Mouse (Mus musculus) intestine, postnatal 0 days (tissue): ENCODE results near the gene 3110082I17Rik. TPM values are rescaled to one million over a fixed set of nuclear protein-coding genes. Genes with fewer than 3 reads are reported as not detected.

Source experiments
- ATAC-seq: fragments of 200-750 bp; cut with Nextera tagmentation; 2 replicates; pipeline ENCODE4 v1.8.0; 2017; ENCODE audit warnings: mild to moderate bottlenecking, moderate TSS enrichment, moderate library complexity
- H3K27ac ChIP-seq: fragments of 300-500 bp; sonication (generic); 2 replicates; pipeline ENCODE4 v1.5.1; 2014; ENCODE audit warnings: mild to moderate bottlenecking, low read depth, low read length, moderate library complexity
- H3K27me3 ChIP-seq: fragments of 300-500 bp; sonication (generic); replicated peaks from 2 replicates; pipeline ENCODE4 v1.6.1; 2014; ENCODE audit warnings: low read length, mixed read lengths; ENCODE audit not compliant: control insufficient read depth, insufficient read depth
- H3K36me3 ChIP-seq: fragments of 300-500 bp; sonication (generic); 2 replicates; pipeline ENCODE4 v1.6.1; 2014; ENCODE audit warnings: mild to moderate bottlenecking, moderate library complexity; ENCODE audit not compliant: control insufficient read depth, insufficient read depth
- H3K4me1 ChIP-seq: fragments of 300-500 bp; sonication (generic); replicated peaks from 2 replicates; pipeline ENCODE4 v1.6.1; 2014; ENCODE audit warnings: antibody characterized with exemption, low read length, mixed read lengths; ENCODE audit not compliant: control insufficient read depth, insufficient read depth
- H3K4me2 ChIP-seq: fragments of 300-500 bp; sonication (generic); replicated peaks from 2 replicates; pipeline ENCODE4 v1.6.1; 2014; ENCODE audit warnings: low read depth, mild to moderate bottlenecking, moderate library complexity
- H3K4me3 ChIP-seq: fragments of 300-500 bp; sonication (generic); 2 replicates; pipeline ENCODE4 v1.5.1; 2014; ENCODE audit warnings: low read depth, low read length
- H3K9ac ChIP-seq: fragments of 300-500 bp; sonication (generic); 2 replicates; pipeline ENCODE4 v1.6.1; 2014; ENCODE audit warnings: mild to moderate bottlenecking, low read depth, low read length
- H3K9me3 ChIP-seq: fragments of 300-500 bp; sonication (generic); 2 replicates; pipeline ENCODE4 v1.6.1; 2016; ENCODE audit warnings: mixed run types; ENCODE audit not compliant: control insufficient read depth
- CTCF ChIP-seq: sonication (generic); IDR thresholded peaks from 2 replicates; pipeline ENCODE4 v1.5.1; 2016; ENCODE audit warnings: low read depth, mild to moderate bottlenecking, control low read depth, antibody characterized with exemption, moderate library complexity
- WGBS: fragments of 180-500 bp; shearing (Covaris S2); extraction: QIAGEN DNeasy Blood & Tissue Kit; methylation state at CpG from one replicate; pipeline ENCODE4 v1.1.7; 2014; 5-methylcytosine and 5-hydroxymethylcytosine counted together
- polyA plus RNA-seq: library from polyadenylated mRNA; unstranded; fragments of >200 nt; fragmentation: Nextera tagmentation; extraction: Ambion mirVana; gene quantifications from 2 replicates; pipeline ENCODE4 v1.2.1, GENCODE M21; 2015

Gene 3110082I17Rik
- polyA plus RNA-seq, 1 experiment from 2014 or later: 8.3 TPM

GRCm38 (mm10) chr5:139495019-139495669 is 34.8 kb upstream of the 3110082I17Rik start:
- H3K36me3 ChIP-seq: no peaks in the 10 kb centered on the region
- 26% methylated on average over 21 of the region's 22 CpGs for WGBS
- no peak overlapping the region for H3K27ac ChIP-seq
- H3K9ac ChIP-seq: no peak overlapping the region
- H3K27me3 ChIP-seq: peaks cover 6% of the 10 kb centered on the region; the same call in 1 of the 2 replicates
- peak overlapping the region; percentile 45 for H3K4me2 ChIP-seq
- no peak overlapping the region for H3K4me3 ChIP-seq
- H3K9me3 ChIP-seq: no peaks in the 10 kb centered on the region
- TF ChIP-seq CTCF: no peak
- ATAC-seq: peak; percentile 37; the same call in 1 of the 2 replicates
- H3K4me1 ChIP-seq: no peaks in the 10 kb centered on the region

GRCm38 (mm10) chr5:139493690-139494089 is 33.4 kb upstream of the 3110082I17Rik start:
- no peaks in the 10 kb centered on the region for H3K4me1 ChIP-seq
- no peak overlapping the region for H3K4me2 ChIP-seq
- no peak overlapping the region for H3K4me3 ChIP-seq
- no peaks in the 10 kb centered on the region for H3K36me3 ChIP-seq
- H3K9ac ChIP-seq: no peak overlapping the region
- H3K27me3 ChIP-seq: peaks cover 6% of the 10 kb centered on the region; the same call in 1 of the 2 replicates
- H3K27ac ChIP-seq: no peak overlapping the region
- ATAC-seq: peak; percentile 49
- no peaks in the 10 kb centered on the region for H3K9me3 ChIP-seq
- no peak for TF ChIP-seq CTCF
- 27% methylated on average over 5 of the region's 5 CpGs for WGBS

- Histone ChIP-seq H3K9ac (no peak overlapping the region), H3K4me3 (no peak overlapping the region), H3K27me3 (peaks cover 6% of the 10 kb centered on the region; the same call in 1 of the 2 replicates), H3K36me3 (no peaks in the 10 kb centered on the region), H3K9me3 (no peaks in the 10 kb centered on the region), H3K27ac (no peak overlapping the region), H3K4me2 (no peak overlapping the region), H3K4me1 (no peaks in the 10 kb centered on the region)
- ATAC-seq: no peak
- TF ChIP-seq CTCF: no peak
- 66% methylated on average over 8 of the region's 8 CpGs for WGBS
Measured at GRCm38 (mm10) chr5:139491348-139491747, 31.0 kb upstream of the 3110082I17Rik start.

- Histone ChIP-seq H3K4me3 (no peak overlapping the region), H3K27ac (no peak overlapping the region), H3K9ac (no peak overlapping the region), H3K4me1 (no peaks in the 10 kb centered on the region), H3K9me3 (no peaks in the 10 kb centered on the region), H3K36me3 (no peaks in the 10 kb centered on the region), H3K4me2 (no peak overlapping the region), H3K27me3 (no peaks in the 10 kb centered on the region)
- no peak for TF ChIP-seq CTCF
- 75% methylated on average over 11 of the region's 11 CpGs for WGBS
- no peak for ATAC-seq
Measured at GRCm38 (mm10) chr5:139490131-139490530, 29.8 kb upstream of the 3110082I17Rik start.

- WGBS: under 1% methylated on average over 42 of the region's 42 CpGs
- Histone ChIP-seq H3K4me1 (no peaks in the 10 kb centered on the region), H3K9ac (peak within 1 kb of the TSS; percentile 90), H3K27ac (peak within 1 kb of the TSS; percentile 74), H3K27me3 (no peaks in the 10 kb centered on the region), H3K4me3 (peak within 1 kb of the TSS; percentile 96), H3K4me2 (peak within 1 kb of the TSS; percentile 83), H3K36me3 (peaks cover 26% of the 10 kb centered on the region), H3K9me3 (no peaks in the 10 kb centered on the region)
- peak; percentile 98 for ATAC-seq
- no peak; the same call in 1 of the 2 replicates for TF ChIP-seq CTCF
Measured at GRCm38 (mm10) chr5:139484185-139484814, 24.0 kb upstream of the 3110082I17Rik start, which contains the start of gene Zfand2a. Zfand2a (minus strand) TSS chr5:139484549.

GRCm38 (mm10) chr5:139483171-139483848 is 23.0 kb upstream of the 3110082I17Rik start:
- no peak for TF ChIP-seq CTCF
- Histone ChIP-seq H3K27me3 (no peaks in the 10 kb centered on the region), H3K4me2 (peak overlapping the region; percentile 83), H3K27ac (peak overlapping the region; percentile 74; the same call in 1 of the 2 replicates), H3K9ac (peak overlapping the region; percentile 90), H3K9me3 (no peaks in the 10 kb centered on the region), H3K36me3 (peaks cover 36% of the 10 kb centered on the region), H3K4me1 (no peaks in the 10 kb centered on the region), H3K4me3 (peak overlapping the region; percentile 96)
- WGBS: 53% methylated on average over 14 of the region's 14 CpGs
- no peak for ATAC-seq
